Mouse (Mus musculus) adrenal gland, adult 2 months (tissue): ENCODE measurements at regions not wholly inside any gene's neighbourhood (a gene's known extent, or its start where the extent isn't known, plus 50 kb on each side); places are given as distances from the start of the nearest gene placed in this dataset.

Source experiments
- DNase-seq: peaks from one replicate; pipeline ENCODE4 v3.0.0; 2021

- DNase-seq, result no peak
These were observed 109.0 kb upstream of the Spats2l start for GRCm38 (mm10) chr1:57664962-57665361.

DNA sequence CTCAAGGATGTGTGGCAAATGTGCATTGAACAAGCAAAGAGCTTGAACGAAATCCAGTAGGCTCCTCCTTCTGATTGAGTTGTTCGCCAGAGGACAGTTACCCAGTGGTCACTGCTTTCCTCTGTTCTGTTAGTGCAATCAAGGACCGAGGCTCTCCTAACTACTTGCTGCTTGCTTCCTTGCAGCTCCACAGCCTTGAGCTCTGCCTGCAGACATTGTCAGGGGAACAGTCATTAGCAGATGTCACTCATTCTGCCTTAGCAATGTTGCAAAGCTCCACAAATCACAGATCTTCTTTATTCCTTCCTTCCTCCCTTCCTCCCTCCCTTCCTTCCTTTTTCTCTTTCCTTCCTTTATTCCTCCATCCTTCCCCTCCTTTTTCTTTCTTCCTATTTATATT, 108.2 kb upstream of the Spats2l start:
- DNase-seq, result no peak

DNA sequence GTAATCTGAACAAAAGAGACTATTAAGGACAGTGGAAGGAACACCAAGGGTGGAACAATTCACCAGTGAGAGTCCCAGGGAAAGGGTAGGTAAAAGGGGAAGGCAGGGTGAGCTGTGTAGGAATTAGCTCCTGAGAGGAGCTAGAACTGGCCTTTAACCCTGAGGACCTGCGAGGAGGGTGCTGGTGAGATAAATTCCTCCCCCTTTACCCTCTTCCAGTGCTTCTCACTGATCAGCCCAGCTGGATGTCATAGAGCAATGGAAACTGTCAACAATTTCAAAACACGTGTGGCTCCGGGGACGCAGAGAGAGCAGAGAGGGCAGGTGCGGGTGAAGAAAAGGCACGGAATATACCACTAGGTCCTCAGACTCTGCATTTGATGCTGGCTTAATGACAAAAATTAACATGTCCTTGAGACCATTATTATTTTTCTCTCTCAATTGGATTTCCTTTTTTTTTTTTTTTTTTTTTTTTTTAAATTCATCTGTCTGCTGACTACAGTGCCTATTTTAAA, 107.7 kb upstream of the Spats2l start:
- no peak for DNase-seq

DNA sequence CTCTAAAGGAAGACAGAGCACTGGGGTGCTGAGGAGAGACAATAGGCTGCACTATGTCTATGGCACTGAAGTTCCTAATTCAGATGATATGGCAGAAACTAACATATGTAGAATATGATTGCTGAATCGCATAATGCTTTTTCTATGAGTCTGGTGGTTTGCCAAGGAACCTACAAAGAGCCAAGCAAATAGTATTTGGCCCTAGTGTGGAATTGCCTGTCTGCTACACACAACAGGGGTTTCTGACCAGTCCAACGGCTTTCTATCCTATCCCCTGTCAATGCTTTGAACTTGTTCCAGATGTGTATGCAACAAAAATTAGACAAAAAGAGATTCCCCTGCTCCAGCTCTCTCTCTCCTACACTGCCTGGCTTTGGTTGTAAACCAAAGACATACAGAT, 100.5 kb upstream of the Spats2l start:
- no peak for DNase-seq

GRCm38 (mm10) chr1:57673957-57674699, 99.8 kb upstream of the Spats2l start:
- DNase-seq, result no peak

DNA sequence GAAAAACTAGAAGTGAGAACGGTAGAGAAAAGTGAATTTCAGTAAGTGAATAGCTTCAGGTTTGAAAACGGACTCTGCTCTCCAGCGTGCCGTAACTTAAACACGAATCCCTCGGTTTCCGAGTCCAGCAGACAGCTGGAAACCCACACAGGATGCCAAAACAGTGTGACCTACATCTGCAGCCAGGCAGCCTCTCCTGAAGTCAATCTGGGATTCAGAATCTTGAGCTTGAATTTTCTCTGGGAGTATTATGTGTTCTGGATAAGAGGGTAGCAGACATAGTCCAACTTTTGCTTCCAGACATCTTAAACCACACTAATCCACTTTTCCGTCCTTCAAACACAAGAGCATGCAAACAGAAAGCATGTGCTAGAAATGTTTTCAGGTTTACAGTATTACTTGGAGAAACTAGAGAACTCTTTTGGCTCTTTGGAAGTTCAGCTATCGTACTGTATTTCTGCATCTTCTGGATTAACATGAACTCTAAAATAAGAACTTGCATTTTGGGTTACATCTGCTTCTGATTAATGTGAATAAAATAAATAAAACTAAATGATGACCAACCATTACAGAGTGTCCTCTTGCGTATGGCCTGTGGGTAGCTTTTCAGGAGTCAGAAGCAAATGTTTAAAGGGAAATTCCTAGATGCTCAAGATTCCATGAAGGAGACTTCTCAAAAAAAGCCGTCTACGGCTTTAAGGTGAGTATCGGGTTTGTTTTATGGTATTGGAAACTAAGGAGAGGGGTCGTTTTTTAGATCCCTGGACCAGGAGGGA, 89.4 kb upstream of the Spats2l start:
- DNase-seq, result no peak

DNA sequence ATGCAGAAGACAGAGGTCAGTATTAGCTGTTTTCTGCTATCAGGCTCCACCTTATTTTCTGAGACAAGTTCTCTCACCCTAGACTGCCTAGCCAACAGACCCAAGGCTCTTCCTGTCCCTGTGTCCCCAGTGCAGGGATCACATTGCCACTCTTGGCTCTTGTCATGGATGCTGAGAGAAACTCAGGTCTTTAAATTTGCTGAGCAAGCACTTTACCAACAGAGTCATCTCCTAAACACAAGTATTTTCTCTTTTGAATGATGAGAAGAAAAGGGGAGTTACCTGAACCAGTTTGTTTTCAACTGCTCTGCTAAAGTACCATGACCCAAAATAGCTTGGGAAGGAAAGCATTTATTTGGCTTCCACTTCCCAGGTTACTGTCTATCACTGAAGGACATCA, 84.7 kb upstream of the Spats2l start:
- no peak for DNase-seq

- DNase-seq, result no peak
These were observed 66.1 kb upstream of the Spats2l start for GRCm38 (mm10) chr1:57707906-57708305.

GRCm38 (mm10) chr1:57712916-57713503, 61.0 kb upstream of the Spats2l start:
- DNase-seq, result no peak

GRCm38 (mm10) chr1:57717139-57717800, 56.7 kb upstream of the Spats2l start:
- no peak for DNase-seq

GRCm38 (mm10) chr1:57718409-57718808, 55.6 kb upstream of the Spats2l start:
- no peak for DNase-seq
